Mouse (Mus musculus): ENCODE data around the gene Mga. TPM values are rescaled to one million over a fixed set of nuclear protein-coding genes. Genes with fewer than 3 reads are reported as not detected.

Mga gene
- polyA plus RNA-seq, 1 experiment from 2014 or later = 30.5 TPM

DNA sequence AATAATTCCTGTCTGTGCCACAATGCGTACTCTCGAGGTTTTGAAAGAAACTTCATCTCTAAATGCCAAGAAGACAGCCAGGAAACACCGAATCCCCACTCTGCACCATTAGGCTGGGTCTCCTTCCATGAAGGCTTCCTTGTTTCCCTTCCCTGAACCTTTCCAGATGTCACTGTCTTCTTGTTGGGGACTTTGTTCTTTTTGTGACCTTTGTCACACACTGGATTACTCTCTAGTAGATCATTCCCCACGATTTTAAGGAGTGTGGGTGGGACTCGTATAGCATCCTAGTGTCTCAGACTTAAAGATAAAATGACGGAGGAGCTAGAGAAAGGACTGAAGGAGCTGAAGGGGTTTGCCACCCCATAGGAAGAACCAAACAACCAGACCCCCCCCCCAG is 93.9 kb downstream of the Mga start:
- Histone ChIP-seq H3K27ac (replicated peaks; ENCODE audit: low read depth, low read length) (no peak overlapping the region), H3K4me2 (ENCODE audit: low read depth, low read length) (no peak overlapping the region), H3K36me3 (replicated peaks; ENCODE audit: control insufficient read depth, insufficient read depth, low read depth, low read length) (no peaks in the 10 kb centered on the region), H3K9ac (replicated peaks; ENCODE audit: low read length) (no peak overlapping the region), H3K4me3 (ENCODE audit: low read depth, low read length) (no peak overlapping the region), H3K27me3 (ENCODE audit: control insufficient read depth, insufficient read depth, low read length) (no peaks in the 10 kb centered on the region), H3K9me3 (replicated peaks; ENCODE audit: control insufficient read depth, low read length) (no peaks in the 10 kb centered on the region), H3K4me1 (ENCODE audit: control insufficient read depth, insufficient read depth, low read length) (no peaks in the 10 kb centered on the region)
- no peak for DNase-seq (ENCODE audit: low spot score)
- no peak for ATAC-seq (replicated peaks; ENCODE audit: insufficient number of reproducible peaks, low FRiP score, low TSS enrichment, low read depth)
- 75% methylated on average over 6 of the region's 6 CpGs for WGBS

- H3K9ac ChIP-seq (replicated peaks; ENCODE audit: low read length) = no peak overlapping the region
- no peaks in the 10 kb centered on the region for H3K9me3 ChIP-seq (replicated peaks; ENCODE audit: control insufficient read depth, low read length)
- DNase-seq (ENCODE audit: low spot score) (no peak), ATAC-seq (replicated peaks; ENCODE audit: insufficient number of reproducible peaks, low FRiP score, low TSS enrichment, low read depth) (no peak)
- H3K4me2 ChIP-seq (ENCODE audit: low read depth, low read length) = no peak overlapping the region
- H3K4me1 ChIP-seq (ENCODE audit: control insufficient read depth, insufficient read depth, low read length) = no peaks in the 10 kb centered on the region
- no peak overlapping the region for H3K27ac ChIP-seq (replicated peaks; ENCODE audit: low read depth, low read length)
- no peak overlapping the region for H3K4me3 ChIP-seq (ENCODE audit: low read depth, low read length)
- 81% methylated on average over 2 of the region's 2 CpGs for WGBS
- H3K27me3 ChIP-seq (ENCODE audit: control insufficient read depth, insufficient read depth, low read length) = no peaks in the 10 kb centered on the region
- no peaks in the 10 kb centered on the region for H3K36me3 ChIP-seq (replicated peaks; ENCODE audit: control insufficient read depth, insufficient read depth, low read depth, low read length)
These were observed 95.3 kb downstream of the Mga start for GRCm38 (mm10) chr2:119992349-119992748.

DNA sequence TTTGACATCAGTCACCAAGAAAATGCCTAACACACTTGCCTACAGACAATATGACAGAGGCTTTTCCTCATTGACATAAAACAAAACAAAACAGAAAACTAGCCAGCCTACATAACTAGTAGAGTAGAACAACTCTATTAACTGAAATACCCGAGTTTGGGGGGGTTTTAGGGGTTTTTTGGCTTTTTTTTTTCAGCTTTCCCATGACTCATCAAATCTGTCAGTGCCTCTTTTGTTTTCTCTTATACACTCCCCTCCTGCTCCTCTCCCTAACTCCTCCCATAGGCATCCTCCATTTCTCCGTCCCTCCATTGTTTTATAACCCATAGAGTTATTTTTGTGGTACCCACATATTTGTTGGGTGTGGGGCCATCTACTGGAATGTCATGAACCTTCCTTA is 96.5 kb downstream of the Mga start:
- no peak for DNase-seq (ENCODE audit: low spot score)
- no peak overlapping the region for H3K4me2 ChIP-seq (ENCODE audit: low read depth, low read length)
- H3K9me3 ChIP-seq (replicated peaks; ENCODE audit: control insufficient read depth, low read length) = no peaks in the 10 kb centered on the region
- no peaks in the 10 kb centered on the region for H3K27me3 ChIP-seq (ENCODE audit: control insufficient read depth, insufficient read depth, low read length)
- ATAC-seq (replicated peaks; ENCODE audit: insufficient number of reproducible peaks, low FRiP score, low TSS enrichment, low read depth) = no peak
- 64% methylated on average over 2 of the region's 2 CpGs for WGBS
- H3K9ac ChIP-seq (replicated peaks; ENCODE audit: low read length) = no peak overlapping the region
- no peak overlapping the region for H3K27ac ChIP-seq (replicated peaks; ENCODE audit: low read depth, low read length)
- no peaks in the 10 kb centered on the region for H3K36me3 ChIP-seq (replicated peaks; ENCODE audit: control insufficient read depth, insufficient read depth, low read depth, low read length)
- no peaks in the 10 kb centered on the region for H3K4me1 ChIP-seq (ENCODE audit: control insufficient read depth, insufficient read depth, low read length)
- no peak overlapping the region for H3K4me3 ChIP-seq (ENCODE audit: low read depth, low read length)

GRCm38 (mm10) chr2:119994839-119995238 is 97.8 kb downstream of the Mga start:
- no peaks in the 10 kb centered on the region for H3K9me3 ChIP-seq (replicated peaks; ENCODE audit: control insufficient read depth, low read length)
- no peak overlapping the region for H3K4me3 ChIP-seq (ENCODE audit: low read depth, low read length)
- peak overlapping the region; percentile 52 for H3K27ac ChIP-seq (replicated peaks; ENCODE audit: low read depth, low read length)
- no peaks in the 10 kb centered on the region for H3K27me3 ChIP-seq (ENCODE audit: control insufficient read depth, insufficient read depth, low read length)
- H3K4me2 ChIP-seq (ENCODE audit: low read depth, low read length) = no peak overlapping the region
- 89% methylated on average over 6 of the region's 6 CpGs for WGBS
- 0 out of 2 replicates have a peak overlapping the region, but pooled peaks have one; percentile 9 for H3K9ac ChIP-seq (replicated peaks; ENCODE audit: low read length)
- DNase-seq (ENCODE audit: low spot score) (no peak), ATAC-seq (replicated peaks; ENCODE audit: insufficient number of reproducible peaks, low FRiP score, low TSS enrichment, low read depth) (no peak)
- H3K4me1 ChIP-seq (ENCODE audit: control insufficient read depth, insufficient read depth, low read length) = no peaks in the 10 kb centered on the region
- no peaks in the 10 kb centered on the region for H3K36me3 ChIP-seq (replicated peaks; ENCODE audit: control insufficient read depth, insufficient read depth, low read depth, low read length)

DNA sequence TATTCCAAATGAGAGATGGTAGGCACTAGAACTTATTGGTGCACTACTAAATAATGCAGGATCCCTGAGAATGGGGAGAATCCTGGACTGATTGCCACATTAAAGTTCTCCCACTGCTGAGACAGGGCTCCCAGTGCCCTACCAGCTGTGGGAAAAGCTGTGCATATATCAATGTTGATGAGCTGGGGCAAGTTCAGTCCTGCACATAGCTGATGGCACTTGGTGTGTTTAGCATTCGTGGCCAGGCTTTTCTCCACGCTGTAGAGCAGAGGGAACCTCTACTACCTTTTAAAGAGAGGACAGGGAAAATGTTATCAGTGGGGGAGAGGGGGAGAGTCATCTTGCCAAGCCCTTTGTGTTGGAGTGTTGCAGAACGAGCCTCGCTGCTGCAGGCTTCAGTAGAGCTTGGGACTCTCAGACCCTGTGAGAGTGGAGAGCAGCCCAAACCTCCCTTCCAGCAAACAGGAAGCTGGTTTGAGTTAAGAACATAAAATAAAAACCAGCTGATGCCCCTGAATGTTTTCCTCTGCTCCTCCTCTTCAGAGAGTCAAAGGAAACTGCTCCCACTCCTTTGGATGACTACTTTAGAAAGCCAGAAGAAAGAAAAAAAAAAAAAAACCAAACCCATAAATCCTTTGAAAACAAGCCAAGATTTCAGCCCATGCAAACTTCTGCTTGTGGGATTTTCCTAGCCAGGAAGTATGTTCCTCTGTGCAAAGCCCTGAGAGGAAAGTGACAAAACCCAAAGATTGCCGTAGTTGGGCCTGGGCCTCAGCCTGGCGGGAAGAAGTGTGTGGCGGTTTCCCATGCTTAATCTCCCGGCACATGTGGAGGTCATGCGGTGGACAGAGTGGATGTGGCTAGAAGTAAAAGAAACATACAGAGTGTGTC is 98.6 kb downstream of the Mga start:
- 44% methylated on average over 9 of the region's 9 CpGs for WGBS
- Histone ChIP-seq H3K4me2 (ENCODE audit: low read depth, low read length) (no peak overlapping the region), H3K4me3 (ENCODE audit: low read depth, low read length) (no peak overlapping the region), H3K9ac (replicated peaks; ENCODE audit: low read length) (no peak overlapping the region), H3K27me3 (ENCODE audit: control insufficient read depth, insufficient read depth, low read length) (no peaks in the 10 kb centered on the region), H3K36me3 (replicated peaks; ENCODE audit: control insufficient read depth, insufficient read depth, low read depth, low read length) (no peaks in the 10 kb centered on the region), H3K9me3 (replicated peaks; ENCODE audit: control insufficient read depth, low read length) (no peaks in the 10 kb centered on the region), H3K4me1 (ENCODE audit: control insufficient read depth, insufficient read depth, low read length) (no peaks in the 10 kb centered on the region), H3K27ac (replicated peaks; ENCODE audit: low read depth, low read length) (peak overlapping the region; percentile 52)
- ATAC-seq (replicated peaks; ENCODE audit: insufficient number of reproducible peaks, low FRiP score, low TSS enrichment, low read depth) (0 out of 2 replicates have a peak, but pooled peaks have one; percentile 58), DNase-seq (ENCODE audit: low spot score) (peak; percentile 83)

DNA sequence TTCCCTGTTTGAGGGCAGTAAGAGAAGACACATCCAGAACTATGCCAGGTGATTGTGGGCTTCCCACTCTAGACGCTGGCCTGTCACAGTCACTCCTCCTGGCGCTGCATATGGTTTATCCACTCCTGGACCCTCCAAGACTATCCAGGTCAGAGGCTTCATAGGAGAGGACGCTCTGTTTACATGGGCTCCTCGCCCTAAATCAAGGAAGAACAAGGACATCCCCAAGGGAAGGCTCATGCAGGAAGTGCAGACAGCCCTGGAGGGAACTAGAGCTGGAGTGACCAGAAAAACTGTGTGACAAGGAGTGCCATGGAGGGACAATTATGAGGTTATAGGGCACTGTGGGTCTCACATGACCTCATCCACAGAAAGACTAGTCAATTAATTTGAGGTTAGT is 100.3 kb downstream of the Mga start:
- H3K36me3 ChIP-seq (replicated peaks; ENCODE audit: control insufficient read depth, insufficient read depth, low read depth, low read length) = no peaks in the 10 kb centered on the region
- no peak overlapping the region for H3K4me3 ChIP-seq (ENCODE audit: low read depth, low read length)
- 82% methylated on average over 4 of the region's 4 CpGs for WGBS
- H3K27ac ChIP-seq (replicated peaks; ENCODE audit: low read depth, low read length) = no peak overlapping the region
- no peak overlapping the region for H3K9ac ChIP-seq (replicated peaks; ENCODE audit: low read length)
- DNase-seq (ENCODE audit: low spot score) (no peak), ATAC-seq (replicated peaks; ENCODE audit: insufficient number of reproducible peaks, low FRiP score, low TSS enrichment, low read depth) (no peak)
- no peaks in the 10 kb centered on the region for H3K9me3 ChIP-seq (replicated peaks; ENCODE audit: control insufficient read depth, low read length)
- H3K27me3 ChIP-seq (ENCODE audit: control insufficient read depth, insufficient read depth, low read length) = no peaks in the 10 kb centered on the region
- no peaks in the 10 kb centered on the region for H3K4me1 ChIP-seq (ENCODE audit: control insufficient read depth, insufficient read depth, low read length)
- no peak overlapping the region for H3K4me2 ChIP-seq (ENCODE audit: low read depth, low read length)

DNA sequence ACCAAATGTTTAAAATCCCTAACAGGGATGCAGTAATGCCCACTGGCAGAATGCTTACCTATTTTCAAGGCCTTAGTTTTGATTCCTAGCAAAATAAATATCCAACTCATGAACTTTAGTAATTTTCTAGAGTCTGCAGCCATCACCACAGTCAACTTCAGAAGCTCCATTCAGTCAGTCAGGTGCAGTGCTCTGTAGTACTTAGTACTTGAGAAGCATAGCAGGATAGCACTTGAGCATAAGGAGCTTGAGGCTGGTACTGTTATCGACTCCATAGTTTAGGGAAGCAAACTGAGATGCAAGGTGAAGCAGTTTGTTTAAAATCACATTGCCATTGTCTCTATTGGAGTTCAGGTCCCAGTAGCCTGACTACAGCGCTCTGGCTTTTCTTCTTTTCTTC is 102.7 kb downstream of the Mga start:
- Histone ChIP-seq H3K9ac (replicated peaks; ENCODE audit: low read length) (no peak overlapping the region), H3K4me1 (ENCODE audit: control insufficient read depth, insufficient read depth, low read length) (no peaks in the 10 kb centered on the region), H3K4me2 (ENCODE audit: low read depth, low read length) (no peak overlapping the region), H3K36me3 (replicated peaks; ENCODE audit: control insufficient read depth, insufficient read depth, low read depth, low read length) (no peaks in the 10 kb centered on the region), H3K27me3 (ENCODE audit: control insufficient read depth, insufficient read depth, low read length) (no peaks in the 10 kb centered on the region), H3K27ac (replicated peaks; ENCODE audit: low read depth, low read length) (no peak overlapping the region), H3K4me3 (ENCODE audit: low read depth, low read length) (no peak overlapping the region), H3K9me3 (replicated peaks; ENCODE audit: control insufficient read depth, low read length) (no peaks in the 10 kb centered on the region)
- DNase-seq (ENCODE audit: low spot score) (no peak), ATAC-seq (replicated peaks; ENCODE audit: insufficient number of reproducible peaks, low FRiP score, low TSS enrichment, low read depth) (no peak)
- 92% methylated on average over 2 of the region's 2 CpGs for WGBS

DNA sequence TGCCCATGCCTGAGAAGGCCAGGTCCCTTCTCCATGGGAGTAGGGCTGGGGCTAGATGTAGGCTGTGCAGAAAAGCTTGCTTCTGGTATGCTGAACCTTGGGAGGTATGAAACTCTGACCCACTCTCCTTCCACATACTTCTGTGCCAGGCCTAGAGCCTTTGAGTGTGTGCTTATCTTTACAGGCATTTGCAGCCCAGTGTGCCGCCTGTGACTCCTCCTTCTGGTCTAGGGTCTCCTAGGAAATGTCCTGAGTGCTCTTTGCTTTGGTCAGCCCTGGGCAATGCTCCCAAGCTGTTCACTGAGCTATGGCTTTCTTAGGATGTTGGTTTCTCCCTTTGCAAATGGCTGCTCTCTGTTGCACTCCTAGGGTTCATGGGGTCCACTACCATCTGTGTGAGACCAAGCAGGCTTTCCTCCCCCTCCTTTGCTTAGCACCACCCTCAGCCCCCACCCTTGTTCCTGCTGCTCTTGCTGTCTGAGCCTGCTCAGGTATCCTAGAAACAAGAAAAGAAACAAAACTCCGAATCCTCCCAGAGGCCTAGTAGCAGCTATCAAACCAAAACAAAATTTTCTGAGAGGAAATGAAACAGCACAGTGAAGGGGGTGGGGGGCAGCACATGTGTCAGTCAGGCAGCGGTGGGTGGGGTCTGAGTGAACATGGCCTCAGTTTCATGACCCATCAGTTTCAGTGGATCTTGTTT is 104.0 kb downstream of the Mga start:
- H3K4me2 ChIP-seq (ENCODE audit: low read depth, low read length) = no peak overlapping the region
- no peaks in the 10 kb centered on the region for H3K36me3 ChIP-seq (replicated peaks; ENCODE audit: control insufficient read depth, insufficient read depth, low read depth, low read length)
- H3K27ac ChIP-seq (replicated peaks; ENCODE audit: low read depth, low read length) = no peak overlapping the region
- 57% methylated on average over 3 of the region's 3 CpGs for WGBS
- peak; percentile 46; the same call in 1 of the 2 replicates for ATAC-seq (replicated peaks; ENCODE audit: insufficient number of reproducible peaks, low FRiP score, low TSS enrichment, low read depth)
- no peaks in the 10 kb centered on the region for H3K27me3 ChIP-seq (ENCODE audit: control insufficient read depth, insufficient read depth, low read length)
- DNase-seq (ENCODE audit: low spot score) = peak; percentile 25
- no peaks in the 10 kb centered on the region for H3K4me1 ChIP-seq (ENCODE audit: control insufficient read depth, insufficient read depth, low read length)
- no peak overlapping the region for H3K9ac ChIP-seq (replicated peaks; ENCODE audit: low read length)
- no peaks in the 10 kb centered on the region for H3K9me3 ChIP-seq (replicated peaks; ENCODE audit: control insufficient read depth, low read length)
- H3K4me3 ChIP-seq (ENCODE audit: low read depth, low read length) = no peak overlapping the region
